In the genomic region with DNA sequence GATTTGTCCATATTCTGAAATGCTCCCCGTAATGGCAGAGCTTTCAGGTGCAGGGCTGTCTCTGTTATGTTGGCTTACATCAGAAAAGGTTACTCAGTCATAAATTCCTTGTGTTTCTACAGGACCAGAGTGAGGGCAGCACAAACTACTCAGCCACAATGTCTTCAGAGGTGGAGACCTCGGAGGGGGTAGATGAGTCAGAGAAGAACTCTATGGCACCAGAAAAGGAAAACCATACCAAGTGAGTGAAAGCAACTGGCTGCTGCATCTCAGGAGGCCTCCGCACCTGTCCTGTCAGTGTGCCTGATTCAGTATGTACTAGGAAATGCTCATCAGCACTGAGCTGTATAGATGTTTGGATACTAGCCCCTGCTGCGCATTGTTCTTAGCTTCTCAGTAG, we compare ENCODE assay signal across 16 mouse cellular contexts.
"Had no signal": no experiment of that assay in that cellular context is flagged by ENCODE, and none has a peak within 500 bp of the region (broad histone marks: within the 10 kb centered on the region; RNA-seq: fewer than 3 reads in every experiment).

No protein-coding gene starts in this region.

- H3K9me3 ChIP-seq: liver, embryonic 13.5 days; midbrain, embryonic 15.5 days had no signal

- H3K27ac ChIP-seq: left cerebral cortex, adult 2 months; liver, embryonic 13.5 days; midbrain, embryonic 15.5 days; stomach, postnatal 0 days had no signal

- H3K4me2 ChIP-seq: liver, embryonic 13.5 days; midbrain, embryonic 11.5 days; midbrain, embryonic 15.5 days had no signal

- ATAC-seq: midbrain, embryonic 15.5 days had no signal

- H3K4me3 ChIP-seq: left cerebral cortex, adult 2 months; liver, embryonic 13.5 days; midbrain, embryonic 15.5 days had no signal

- DNase-seq: kidney, adult 18-20 months; kidney, adult 9 months; kidney, postnatal 14 days; kidney, postnatal 4 days; layer of hippocampus, postnatal 36 days; liver, embryonic 13.5 days; lung, adult 2 months; lung, postnatal 14 days; lung, postnatal 4 days; right cerebral cortex, postnatal 4 days; thymus, adult 2 months; thymus, postnatal 14 days had no signal

- H3K27me3 ChIP-seq: liver, embryonic 13.5 days; midbrain, embryonic 15.5 days had no signal

- H3K9ac ChIP-seq: liver, embryonic 13.5 days; midbrain, embryonic 15.5 days had no signal
